Mouse (Mus musculus): Measurements from ENCODE around the gene Asna1. TPM values are rescaled to one million over a fixed set of nuclear protein-coding genes. Genes with fewer than 3 reads are reported as not detected.

The Asna1 gene
- total and polyA plus RNA-seq, 3 experiments = 58.5 to 104 (median 71.8) TPM

DNA sequence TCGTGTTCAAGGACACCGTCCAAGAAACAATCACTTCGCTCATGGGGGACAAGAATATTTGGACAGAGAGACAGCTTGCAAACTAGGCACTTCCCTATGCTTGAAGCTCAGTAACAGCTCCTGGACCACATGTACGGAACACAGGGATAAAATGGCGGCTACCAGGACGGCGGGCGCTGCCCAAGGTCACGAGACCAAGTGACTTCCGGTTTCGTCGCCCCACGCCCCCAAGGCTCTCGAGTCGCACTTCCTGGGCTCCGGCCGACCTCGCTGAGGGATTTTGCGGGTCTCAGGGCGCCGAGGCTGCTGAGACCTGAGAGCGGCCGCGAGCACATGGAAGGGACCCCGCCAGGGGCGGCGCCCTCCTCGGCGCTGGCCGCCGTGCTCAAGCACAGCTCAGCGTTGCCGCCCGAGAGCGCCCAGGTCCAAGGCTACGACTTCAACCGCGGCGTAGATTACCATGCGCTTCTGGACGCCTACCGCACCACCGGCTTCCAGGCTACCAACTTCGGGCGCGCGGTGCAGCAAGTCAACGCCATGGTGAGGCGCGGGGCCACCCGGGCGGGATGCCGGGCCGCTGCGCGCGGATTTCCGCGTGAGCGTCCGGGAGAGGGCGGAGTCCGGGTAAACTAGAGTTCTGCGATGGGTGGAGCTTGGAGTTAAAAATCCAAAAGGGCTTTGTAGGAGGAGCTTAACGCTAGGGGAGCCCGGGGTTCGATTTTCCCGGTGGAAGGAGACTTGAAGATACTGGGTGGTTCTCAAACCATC is 46.6 kb upstream of the Asna1 start, which contains the start of gene Dhps:
TSS of gene Dhps (plus strand) at position 244 of the 768 bp plus-strand sequence.
- intact Hi-C loops (cut with DNase I) = loop anchor here (1.0 to 10.0 kb wide), 4 partner anchors 11 to 483 kb away; partner anchors contain the start of genes 4921524J17Rik, Dnaja2, Fbxw9 and Tnpo2
- peak; percentile 34; the same call in 1 of the 2 replicates for TF ChIP-seq CTCF (IDR thresholded peaks at IDR 0.05)
- TF ChIP-seq POLR2A (IDR thresholded peaks at IDR 0.05; ENCODE audit: insufficient read depth, low read depth, low read length) = peak; percentile 78
- peak; percentile 61; the same call in 1 of the 2 replicates for TF ChIP-seq EP300 (IDR thresholded peaks at IDR 0.05; ENCODE audit: insufficient read depth, low read depth, low read length)
- Histone ChIP-seq H3K36me3 (ENCODE audit: control insufficient read depth, insufficient read depth, low read length) (no peaks in the 10 kb centered on the region), H3K27ac (peak within 1 kb of the TSS; percentile 97), H3K4me3 (peak within 1 kb of the TSS; percentile 95), H3K79me2 (replicated peaks; ENCODE audit: control insufficient read depth, insufficient read depth, low read length) (no peaks in the 10 kb centered on the region), H3K9ac (ENCODE audit: low read depth, low read length) (peak within 1 kb of the TSS; percentile 95), H3K4me1 (ENCODE audit: control insufficient read depth, insufficient read depth, low read length) (peaks cover 5% of the 10 kb centered on the region), H3K27me3 (ENCODE audit: control insufficient read depth, insufficient read depth, low read length) (no peaks in the 10 kb centered on the region)
- DNase-seq = peak; percentile 90 to 92
- under 1% methylated on average over 68 of the region's 68 CpGs for WGBS

- no peak for TF ChIP-seq CTCF (IDR thresholded peaks at IDR 0.05)
- TF ChIP-seq EP300 (IDR thresholded peaks at IDR 0.05; ENCODE audit: insufficient read depth, low read depth, low read length) = no peak
- TF ChIP-seq POLR2A (IDR thresholded peaks at IDR 0.05; ENCODE audit: insufficient read depth, low read depth, low read length) = no peak
- H3K4me1 ChIP-seq (ENCODE audit: control insufficient read depth, insufficient read depth, low read length) = peaks cover 5% of the 10 kb centered on the region
- H3K27ac ChIP-seq = peak overlapping the region; percentile 97
- intact Hi-C loops (cut with DNase I) = loop anchor here (1.0 to 10.0 kb wide), 4 partner anchors 11 to 484 kb away; partner anchors contain the start of genes 4921524J17Rik, Dnaja2, Fbxw9 and Tnpo2
- no peak overlapping the region for H3K9ac ChIP-seq (ENCODE audit: low read depth, low read length)
- no peak overlapping the region; the same call in 1 of the 2 replicates for H3K4me3 ChIP-seq
- H3K36me3 ChIP-seq (ENCODE audit: control insufficient read depth, insufficient read depth, low read length) = no peaks in the 10 kb centered on the region
- H3K27me3 ChIP-seq (ENCODE audit: control insufficient read depth, insufficient read depth, low read length) = no peaks in the 10 kb centered on the region
- DNase-seq = no peak
- no peaks in the 10 kb centered on the region for H3K79me2 ChIP-seq (replicated peaks; ENCODE audit: control insufficient read depth, insufficient read depth, low read length)
- 82% methylated on average over 5 of the region's 5 CpGs for WGBS
Measured at GRCm38 (mm10) chr8:85071041-85071440, 46.0 kb upstream of the Asna1 start.

- TF ChIP-seq POLR2A (IDR thresholded peaks at IDR 0.05; ENCODE audit: insufficient read depth, low read depth, low read length) (no peak), EP300 (IDR thresholded peaks at IDR 0.05; ENCODE audit: insufficient read depth, low read depth, low read length) (no peak), CTCF (IDR thresholded peaks at IDR 0.05) (no peak)
- H3K4me1 ChIP-seq (ENCODE audit: control insufficient read depth, insufficient read depth, low read length) = peaks cover 5% of the 10 kb centered on the region
- no peak within 1 kb of the TSS for H3K4me3 ChIP-seq
- H3K36me3 ChIP-seq (ENCODE audit: control insufficient read depth, insufficient read depth, low read length) = no peaks in the 10 kb centered on the region
- no peaks in the 10 kb centered on the region for H3K79me2 ChIP-seq (replicated peaks; ENCODE audit: control insufficient read depth, insufficient read depth, low read length)
- no peaks in the 10 kb centered on the region for H3K27me3 ChIP-seq (ENCODE audit: control insufficient read depth, insufficient read depth, low read length)
- DNase-seq = no peak
- intact Hi-C loops (cut with DNase I) = no loop called here
- H3K27ac ChIP-seq = no peak within 1 kb of the TSS
- H3K9ac ChIP-seq (ENCODE audit: low read depth, low read length) = no peak within 1 kb of the TSS
Measured at GRCm38 (mm10) chr8:85067982-85068381, 42.9 kb upstream of the Asna1 start, which contains the start of gene Gm5741. Gene Gm5741, minus strand, starts transcription at chr8:85067982.

GRCm38 (mm10) chr8:85067155-85067554 is 42.1 kb upstream of the Asna1 start:
- 98% methylated on average over 2 of the region's 2 CpGs for WGBS

DNA sequence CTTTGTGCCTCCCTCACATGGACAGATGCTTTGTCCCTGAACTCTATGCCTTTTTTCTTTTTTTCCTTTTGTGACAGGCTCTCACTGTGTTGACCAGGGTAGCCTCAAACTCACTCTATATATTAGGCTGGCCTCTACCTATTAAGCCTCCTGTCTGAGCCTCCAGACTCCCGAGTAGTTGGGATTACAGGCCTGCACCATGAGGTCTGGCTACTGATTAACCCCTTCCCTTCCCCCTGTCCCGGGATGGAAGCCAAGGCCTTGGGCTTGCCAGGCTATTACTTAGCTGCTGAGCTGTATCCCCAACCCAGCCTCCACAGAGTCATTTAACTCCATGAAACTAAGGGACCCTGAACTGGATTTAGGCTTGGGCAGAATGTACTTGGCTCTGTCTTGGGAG is 40.1 kb upstream of the Asna1 start:
- DNase-seq = no peak
- 55% methylated on average over 2 of the region's 2 CpGs for WGBS
- TF ChIP-seq POLR2A (IDR thresholded peaks at IDR 0.05; ENCODE audit: insufficient read depth, low read depth, low read length) (no peak), EP300 (IDR thresholded peaks at IDR 0.05; ENCODE audit: insufficient read depth, low read depth, low read length) (no peak), CTCF (IDR thresholded peaks at IDR 0.05) (no peak)

More at GRCm38 (mm10) chr8:85067155-85067554, 42.1 kb upstream of the Asna1 start:
- H3K36me3 ChIP-seq (ENCODE audit: control insufficient read depth, insufficient read depth, low read length) = no peaks in the 10 kb centered on the region
- no peaks in the 10 kb centered on the region for H3K79me2 ChIP-seq (replicated peaks; ENCODE audit: control insufficient read depth, insufficient read depth, low read length)
- H3K27ac ChIP-seq = no peak overlapping the region
- no peak for DNase-seq
- H3K9ac ChIP-seq (ENCODE audit: low read depth, low read length) = no peak overlapping the region
- H3K4me3 ChIP-seq = no peak overlapping the region
- TF ChIP-seq POLR2A (IDR thresholded peaks at IDR 0.05; ENCODE audit: insufficient read depth, low read depth, low read length) = no peak
- no peak for TF ChIP-seq EP300 (IDR thresholded peaks at IDR 0.05; ENCODE audit: insufficient read depth, low read depth, low read length)
- no peak for TF ChIP-seq CTCF (IDR thresholded peaks at IDR 0.05)
- intact Hi-C loops (cut with DNase I) = no loop called here
- no peaks in the 10 kb centered on the region for H3K27me3 ChIP-seq (ENCODE audit: control insufficient read depth, insufficient read depth, low read length)
- H3K4me1 ChIP-seq (ENCODE audit: control insufficient read depth, insufficient read depth, low read length) = peaks cover 2% of the 10 kb centered on the region; the same call in 1 of the 2 replicates

DNA sequence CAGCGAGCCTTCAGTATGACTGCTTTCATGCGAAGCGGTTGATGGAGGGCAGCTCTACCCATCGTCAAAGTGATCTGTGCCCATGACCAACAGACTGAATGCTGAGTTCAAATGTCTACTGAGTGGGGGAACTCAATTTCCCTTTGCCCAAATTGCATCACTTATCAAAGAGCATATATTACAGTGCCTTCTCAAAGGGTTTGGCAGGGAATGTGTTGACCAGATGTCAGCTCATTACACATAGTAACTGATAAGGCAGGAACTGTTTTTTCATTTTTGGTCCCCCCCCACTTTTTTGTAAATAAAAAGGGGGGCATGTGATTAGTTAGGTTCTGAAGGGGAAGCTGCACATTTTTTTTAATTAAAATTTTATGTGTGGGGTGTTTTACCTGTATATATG is 37.5 kb upstream of the Asna1 start:
- no peaks in the 10 kb centered on the region for H3K27me3 ChIP-seq (ENCODE audit: control insufficient read depth, insufficient read depth, low read length)
- H3K79me2 ChIP-seq (replicated peaks; ENCODE audit: control insufficient read depth, insufficient read depth, low read length) = no peaks in the 10 kb centered on the region; the same call in 1 of the 2 replicates
- H3K4me1 ChIP-seq (ENCODE audit: control insufficient read depth, insufficient read depth, low read length) = no peaks in the 10 kb centered on the region; the same call in 1 of the 2 replicates
- no peak for TF ChIP-seq EP300 (IDR thresholded peaks at IDR 0.05; ENCODE audit: insufficient read depth, low read depth, low read length)
- TF ChIP-seq POLR2A (IDR thresholded peaks at IDR 0.05; ENCODE audit: insufficient read depth, low read depth, low read length) = no peak
- no peak for TF ChIP-seq CTCF (IDR thresholded peaks at IDR 0.05)
- intact Hi-C loops (cut with DNase I) = no loop called here
- H3K9ac ChIP-seq (ENCODE audit: low read depth, low read length) = no peak overlapping the region
- no peak overlapping the region for H3K4me3 ChIP-seq
- no peaks in the 10 kb centered on the region for H3K36me3 ChIP-seq (ENCODE audit: control insufficient read depth, insufficient read depth, low read length)
- no peak for DNase-seq
- 99% methylated on average over 4 of the region's 4 CpGs for WGBS
- no peak overlapping the region for H3K27ac ChIP-seq

More for the DNA sequence above, 40.1 kb upstream of the Asna1 start:
- no peaks in the 10 kb centered on the region for H3K36me3 ChIP-seq (ENCODE audit: control insufficient read depth, insufficient read depth, low read length)
- no peaks in the 10 kb centered on the region; the same call in 1 of the 2 replicates for H3K4me1 ChIP-seq (ENCODE audit: control insufficient read depth, insufficient read depth, low read length)
- intact Hi-C loops (cut with DNase I) = no loop called here
- no peak overlapping the region for H3K27ac ChIP-seq
- H3K9ac ChIP-seq (ENCODE audit: low read depth, low read length) = no peak overlapping the region
- no peaks in the 10 kb centered on the region for H3K27me3 ChIP-seq (ENCODE audit: control insufficient read depth, insufficient read depth, low read length)
- H3K79me2 ChIP-seq (replicated peaks; ENCODE audit: control insufficient read depth, insufficient read depth, low read length) = no peaks in the 10 kb centered on the region; the same call in 1 of the 2 replicates
- no peak overlapping the region for H3K4me3 ChIP-seq
